Mouse (Mus musculus) MEL (cell line): ENCODE results near the gene Rrp12.

Experiments used
- BHLHE40 ChIP-seq: IDR thresholded peaks from 2 replicates; pipeline ENCODE4 v1.6.1; 2012; ENCODE audit warnings: low read depth, mild to moderate bottlenecking, inconsistent platforms, low read length, improper control_type of control experiment, borderline replicate concordance
- CTCF ChIP-seq, 3 experiments: IDR thresholded peaks in 2 of 3; conservative IDR thresholded peaks in 1 of 3; 2 replicates each; pipeline ENCODE4 v1.5.1; 2011 to 2012; ENCODE audit warnings: low read length in 3 of 3, low read depth in 2 of 3, mild to moderate bottlenecking in 2 of 3, improper control_type of control experiment in 1 of 3, inconsistent platforms in 1 of 3, mixed read lengths in 1 of 3, moderate library complexity in 1 of 3; ENCODE audit not compliant: control insufficient read depth in 1 of 3, insufficient read depth in 1 of 3, poor library complexity in 1 of 3, severe bottlenecking in 1 of 3
- EP300 ChIP-seq, 2 experiments: IDR thresholded peaks; 2 replicates each; pipeline ENCODE4 v1.6.1; 2011; ENCODE audit warnings: improper control_type of control experiment in 2 of 2, low read length in 2 of 2, low read depth in 1 of 2, mild to moderate bottlenecking in 1 of 2
- GABPA ChIP-seq: IDR thresholded peaks from 2 replicates; pipeline ENCODE4 v1.6.1; 2012; ENCODE audit warnings: low read depth, mild to moderate bottlenecking, inconsistent platforms, low read length, improper control_type of control experiment, moderate library complexity
- MAX ChIP-seq: IDR thresholded peaks from 2 replicates; pipeline ENCODE4 v1.6.1; 2011; ENCODE audit warnings: low read length, improper control_type of control experiment
- POLR2A ChIP-seq, 2 experiments: IDR thresholded peaks; 2 replicates each; pipeline ENCODE4 v1.6.1; 2011 to 2012; ENCODE audit warnings: low read length in 2 of 2, mild to moderate bottlenecking in 2 of 2, control low read depth in 1 of 2, improper control_type of control experiment in 1 of 2, low read depth in 1 of 2, moderate library complexity in 1 of 2; ENCODE audit not compliant: control insufficient read depth in 1 of 2, insufficient read depth in 1 of 2, poor library complexity in 1 of 2
- RCOR1 ChIP-seq: IDR thresholded peaks from 2 replicates; pipeline ENCODE4 v1.6.1; 2012; ENCODE audit warnings: low read depth, mild to moderate bottlenecking, inconsistent platforms, low read length, improper control_type of control experiment
- SMC3 ChIP-seq: IDR thresholded peaks from 2 replicates; pipeline ENCODE4 v1.6.1; 2011; ENCODE audit warnings: low read depth, low read length, improper control_type of control experiment
- TBP ChIP-seq: IDR thresholded peaks from 2 replicates; pipeline ENCODE4 v1.8.0; 2011; ENCODE audit warnings: low read depth, low read length, improper control_type of control experiment

- TF ChIP-seq POLR2A (IDR thresholded peaks at IDR 0.05; ENCODE audit: control insufficient read depth in 1 of 2, insufficient read depth in 1 of 2, low read depth in 1 of 2, low read length in 2 of 2, poor library complexity in 1 of 2), result no peak
- TF ChIP-seq MAX, result no peak
- no peak for TF ChIP-seq TBP
- TF ChIP-seq CTCF (IDR thresholded peaks at IDR 0.05 in 2 of 3, conservative IDR thresholded peaks at IDR 0.05 in 1 of 3; ENCODE audit: control insufficient read depth in 1 of 3, insufficient read depth in 1 of 3, low read depth in 2 of 3, low read length in 3 of 3, poor library complexity in 1 of 3, severe bottlenecking in 1 of 3), result no peak
- TF ChIP-seq SMC3, result no peak
- no peak for TF ChIP-seq RCOR1
- no peak for TF ChIP-seq GABPA
- no peak for TF ChIP-seq BHLHE40
- no peak for TF ChIP-seq EP300 (IDR thresholded peaks at IDR 0.05; ENCODE audit: low read depth in 1 of 2, low read length in 2 of 2)
Measured at GRCm38 (mm10) chr19:41839685-41840084, 56.3 kb downstream of the Rrp12 start.
